Mouse (Mus musculus) cerebellum, adult 2 months (tissue): ENCODE measurements at regions not wholly inside any gene's neighbourhood (a gene's known extent, or its start where the extent isn't known, plus 50 kb on each side); places are given as distances from the start of the nearest gene placed in this dataset.
A peak's percentile ranks its signal among the peaks of the same experiment; 100 is the strongest.
"Not testable (repeated sequence)": the region's sequence is repeated elsewhere in the genome, so short reads cannot be mapped to it uniquely, and the experiment has no call there.

ENCODE experiments used
- DNase-seq, 2 experiments: peaks; one replicate each; pipeline ENCODE4 v3.0.0; 2021
- H3K27ac ChIP-seq: fragments of 200-500 bp; 2 replicates; pipeline ENCODE4 v1.5.1; 2012; ENCODE audit warnings: low read length, control low read depth, inconsistent platforms; ENCODE audit not compliant: insufficient read depth
- H3K27me3 ChIP-seq: fragments of 200-500 bp; 2 replicates; pipeline ENCODE4 v1.6.1; 2012; ENCODE audit warnings: inconsistent platforms, mild to moderate bottlenecking, low read length, moderate library complexity; ENCODE audit not compliant: control insufficient read depth, insufficient read depth
- H3K4me1 ChIP-seq: fragments of 200-500 bp; 2 replicates; pipeline ENCODE4 v1.6.1; 2011; ENCODE audit warnings: low read length; ENCODE audit not compliant: control insufficient read depth, insufficient read depth
- H3K4me3 ChIP-seq: fragments of 200-500 bp; replicated peaks from 2 replicates; pipeline ENCODE3; 2011; ENCODE audit warnings: mild to moderate bottlenecking, low read depth, low read length, control low read depth; ENCODE audit not compliant: insufficient read depth
- CTCF ChIP-seq: fragments of 200-500 bp; IDR thresholded peaks from 2 replicates; pipeline ENCODE4 v1.5.1; 2011; ENCODE audit warnings: low read depth, mild to moderate bottlenecking, control low read depth, low read length, moderate library complexity, borderline replicate concordance; ENCODE audit not compliant: insufficient read depth
- POLR2A ChIP-seq: fragments of 200-500 bp; IDR thresholded peaks from 2 replicates; pipeline ENCODE4 v1.6.1; 2011; ENCODE audit warnings: low read length, control low read depth, borderline replicate concordance; ENCODE audit not compliant: insufficient read depth
- WGBS: fragments of 180-500 bp; shearing (Covaris S2); methylation state at CpG from one replicate; pipeline ENCODE4 v1.1.7; 2018; 5-methylcytosine and 5-hydroxymethylcytosine counted together

DNA sequence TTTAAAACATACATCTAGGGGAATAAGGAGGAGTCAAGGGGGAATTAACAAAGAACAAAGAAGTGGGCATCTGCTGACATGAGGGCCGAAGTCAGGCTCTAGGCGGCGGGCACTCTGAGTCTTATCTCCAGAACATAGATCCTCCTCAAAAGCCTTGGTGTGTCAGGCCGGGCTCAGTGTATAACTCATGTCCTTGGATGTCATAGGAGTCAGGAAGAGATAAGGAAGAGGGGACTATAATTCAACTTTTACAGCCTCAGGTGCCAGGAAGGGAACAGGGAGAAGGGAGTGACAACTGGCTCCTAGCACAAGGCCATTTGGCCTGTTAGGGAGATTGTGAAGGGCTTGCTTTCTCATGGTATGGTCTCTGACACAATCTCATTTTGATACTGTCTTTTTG, 185.9 kb upstream of the Ube2e2 start:
- not testable (repeated sequence) for H3K27me3 ChIP-seq, H3K4me3 ChIP-seq, H3K4me1 ChIP-seq, DNase-seq, H3K27ac ChIP-seq
- 93% methylated on average over 4 of the region's 4 CpGs for WGBS

- peak; percentile 34 to 51 for DNase-seq
- H3K27ac ChIP-seq: no peak overlapping the region
- no peaks in the 10 kb centered on the region for H3K27me3 ChIP-seq
- 1% methylated on average over 49 of the region's 49 CpGs for WGBS
- H3K4me1 ChIP-seq: no peaks in the 10 kb centered on the region
- H3K4me3 ChIP-seq: peak overlapping the region; percentile 46
- TF ChIP-seq CTCF (peak; percentile 60), POLR2A (no peak)
Measured at GRCm38 (mm10) chr14:19041984-19042760, 148.1 kb upstream of the Ube2e2 start.

DNA sequence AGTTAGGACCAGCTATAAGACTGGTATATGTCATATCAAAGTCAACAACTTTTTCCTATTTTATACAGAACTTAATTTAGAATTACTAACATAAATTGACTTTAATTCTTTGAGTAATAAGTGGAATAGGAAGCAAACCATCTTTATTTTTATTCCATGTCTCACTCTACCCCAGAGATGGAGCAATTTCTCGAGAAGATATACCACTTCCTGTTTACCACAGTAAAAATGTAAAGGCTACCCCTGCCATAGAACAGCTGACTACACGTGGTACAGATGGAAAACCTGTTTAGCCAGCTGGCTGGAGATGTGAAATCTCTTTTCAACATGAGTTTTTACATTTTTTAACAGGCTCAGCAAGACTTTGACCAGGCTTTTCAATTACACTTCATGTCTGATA, 126.0 kb upstream of the Ube2e2 start:
- no peak overlapping the region for H3K27ac ChIP-seq
- H3K4me3 ChIP-seq: no peak overlapping the region
- WGBS: 34% methylated on average over 2 of the region's 2 CpGs
- H3K27me3 ChIP-seq: no peaks in the 10 kb centered on the region
- DNase-seq: no peak
- H3K4me1 ChIP-seq: no peaks in the 10 kb centered on the region
- TF ChIP-seq CTCF: no peak
- TF ChIP-seq POLR2A: no peak

DNA sequence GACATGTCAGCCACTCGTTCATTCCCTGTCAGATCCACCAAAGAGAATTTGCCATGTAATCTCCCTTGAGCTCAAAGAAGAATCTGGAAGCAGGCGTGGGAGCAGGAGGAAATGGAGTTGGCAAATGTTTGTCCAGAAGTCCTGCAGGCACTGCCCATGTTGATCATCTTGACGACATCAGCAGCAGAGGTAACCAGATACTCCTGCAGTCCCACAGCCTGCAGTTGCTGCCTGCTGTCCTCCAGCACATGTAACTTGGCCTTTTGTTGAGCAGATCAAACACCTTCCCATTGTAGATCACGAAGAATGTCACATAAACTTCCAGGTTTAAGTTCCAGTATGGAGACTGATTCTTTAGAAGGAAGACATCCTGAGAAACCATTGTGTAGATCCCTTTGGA, 121.3 kb upstream of the Ube2e2 start:
- Histone ChIP-seq H3K27me3 (no peaks in the 10 kb centered on the region), H3K27ac (no peak overlapping the region), H3K4me3 (no peak overlapping the region), H3K4me1 (no peaks in the 10 kb centered on the region)
- TF ChIP-seq CTCF: no peak
- TF ChIP-seq POLR2A: no peak
- DNase-seq: no peak
- 59% methylated on average over 4 of the region's 4 CpGs for WGBS

- not testable (repeated sequence) for H3K4me1 ChIP-seq, H3K27me3 ChIP-seq, H3K27ac ChIP-seq, DNase-seq, H3K4me3 ChIP-seq
- WGBS: 80% methylated on average over 2 of the region's 2 CpGs
Measured at GRCm38 (mm10) chr14:19013558-19013957, 119.5 kb upstream of the Ube2e2 start.

- Histone ChIP-seq H3K27ac (no peak overlapping the region), H3K27me3 (no peaks in the 10 kb centered on the region), H3K4me3 (no peak overlapping the region), H3K4me1 (no peaks in the 10 kb centered on the region)
- WGBS: 76% methylated on average over 3 of the region's 3 CpGs
- DNase-seq: no peak
- TF ChIP-seq POLR2A (no peak), CTCF (no peak)
Measured at GRCm38 (mm10) chr14:18983901-18984300, 89.8 kb upstream of the Ube2e2 start.

DNA sequence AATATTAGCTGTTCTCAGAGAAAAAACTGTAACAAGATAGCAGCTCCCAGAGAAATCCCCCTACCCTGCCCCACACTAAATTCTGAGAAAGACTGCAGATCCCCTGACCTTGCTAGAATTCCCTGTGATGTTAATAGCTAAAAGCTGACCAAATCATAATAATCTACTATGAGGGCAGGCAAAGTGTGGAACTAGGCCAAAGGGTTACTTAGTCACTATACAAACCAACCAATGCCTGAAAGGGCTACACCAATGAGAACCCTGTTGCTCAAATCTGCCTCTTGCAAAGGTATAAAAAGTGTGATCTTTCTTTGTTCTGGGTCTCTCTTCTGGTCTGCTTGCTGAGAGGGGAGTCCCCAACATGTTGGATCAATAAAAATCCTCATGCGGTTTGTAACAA, 69.8 kb upstream of the Ube2e2 start:
- TF ChIP-seq CTCF (no peak), POLR2A (no peak)
- no peaks in the 10 kb centered on the region for H3K27me3 ChIP-seq
- no peak overlapping the region for H3K4me3 ChIP-seq
- no peak for DNase-seq
- WGBS: 81% methylated on average over 1 of the region's 1 CpGs
- H3K27ac ChIP-seq: no peak overlapping the region
- H3K4me1 ChIP-seq: no peaks in the 10 kb centered on the region

- TF ChIP-seq CTCF: no peak
- TF ChIP-seq POLR2A: no peak
- no peaks in the 10 kb centered on the region for H3K4me1 ChIP-seq
- no peak for DNase-seq
- no peak overlapping the region for H3K4me3 ChIP-seq
- H3K27me3 ChIP-seq: no peaks in the 10 kb centered on the region
- H3K27ac ChIP-seq: no peak overlapping the region
- 97% methylated on average over 2 of the region's 2 CpGs for WGBS
Measured at GRCm38 (mm10) chr14:18963287-18963686, 69.2 kb upstream of the Ube2e2 start.
